Mouse (Mus musculus): Measurements from ENCODE around the gene Mfn2.

DNA sequence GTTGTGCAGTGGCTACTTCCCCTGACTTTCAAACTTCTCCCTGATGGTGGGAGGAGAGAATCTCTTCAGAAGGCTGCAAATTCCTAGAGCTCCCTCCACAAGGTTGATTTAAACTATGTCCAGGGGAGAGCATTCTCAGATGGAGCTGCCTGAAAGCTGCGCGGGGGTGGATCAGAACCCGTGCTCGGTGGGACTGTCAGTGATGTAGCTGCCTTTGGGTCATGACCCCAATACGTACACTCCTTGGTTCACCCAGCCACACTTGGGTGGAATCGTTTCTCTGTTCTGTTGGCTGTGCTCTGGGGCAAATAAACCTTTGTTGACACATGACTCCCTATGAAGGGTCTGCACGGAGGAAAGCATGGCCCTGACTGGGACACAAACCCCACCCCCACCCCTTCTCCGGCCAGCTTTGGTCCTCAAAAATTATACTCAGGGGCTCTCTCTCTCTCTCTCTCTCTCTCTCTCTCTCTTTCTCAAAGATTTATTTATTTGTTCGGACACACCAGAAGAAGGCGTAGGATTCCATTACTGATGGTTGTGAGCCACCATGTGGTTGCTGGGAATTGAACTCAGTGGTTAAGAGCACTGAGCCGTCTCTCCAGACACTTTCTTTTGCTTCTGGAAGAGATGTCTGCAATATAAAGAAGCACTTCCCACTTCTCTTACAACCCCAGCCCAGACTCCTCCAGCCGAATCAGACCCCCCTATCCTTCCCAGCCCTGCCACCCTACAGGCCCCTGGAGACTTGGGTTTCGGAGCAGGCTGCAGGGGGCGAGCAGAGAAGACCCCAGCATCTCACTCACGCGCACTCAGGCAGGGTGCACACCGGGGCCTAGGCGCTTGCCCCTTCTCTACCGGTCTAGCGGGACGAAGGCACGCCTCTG lies 36.7 kb downstream of the Mfn2 start:
- TF ChIP-seq FLI1 (IDR thresholded peaks at IDR 0.05; ENCODE audit: low read length) = no peak
- TF ChIP-seq GATA1 (IDR thresholded peaks at IDR 0.05; ENCODE audit: borderline replicate concordance, low read length) = no peak

Data from megakaryocyte, embryonic 14.5 days (primary cell).